Mouse (Mus musculus) MEL (cell line): ENCODE data around the gene 1110051M20Rik.

Source experiments
- CTCF ChIP-seq, 3 experiments: IDR thresholded peaks in 2 of 3; conservative IDR thresholded peaks in 1 of 3; 2 replicates each; pipeline ENCODE4 v1.5.1; 2011 to 2012; ENCODE audit warnings: low read length in 3 of 3, low read depth in 2 of 3, mild to moderate bottlenecking in 2 of 3, improper control_type of control experiment in 1 of 3, inconsistent platforms in 1 of 3, mixed read lengths in 1 of 3, moderate library complexity in 1 of 3; ENCODE audit not compliant: control insufficient read depth in 1 of 3, insufficient read depth in 1 of 3, poor library complexity in 1 of 3, severe bottlenecking in 1 of 3
- ZC3H11A ChIP-seq: IDR thresholded peaks from 2 replicates; pipeline ENCODE4 v1.6.1; 2012; ENCODE audit warnings: low read depth, mild to moderate bottlenecking, inconsistent platforms, low read length, improper control_type of control experiment
- ZKSCAN1 ChIP-seq: IDR thresholded peaks from 2 replicates; pipeline ENCODE4 v1.6.1; 2012; ENCODE audit warnings: low read depth, mild to moderate bottlenecking, inconsistent platforms, low read length, improper control_type of control experiment, moderate library complexity

DNA sequence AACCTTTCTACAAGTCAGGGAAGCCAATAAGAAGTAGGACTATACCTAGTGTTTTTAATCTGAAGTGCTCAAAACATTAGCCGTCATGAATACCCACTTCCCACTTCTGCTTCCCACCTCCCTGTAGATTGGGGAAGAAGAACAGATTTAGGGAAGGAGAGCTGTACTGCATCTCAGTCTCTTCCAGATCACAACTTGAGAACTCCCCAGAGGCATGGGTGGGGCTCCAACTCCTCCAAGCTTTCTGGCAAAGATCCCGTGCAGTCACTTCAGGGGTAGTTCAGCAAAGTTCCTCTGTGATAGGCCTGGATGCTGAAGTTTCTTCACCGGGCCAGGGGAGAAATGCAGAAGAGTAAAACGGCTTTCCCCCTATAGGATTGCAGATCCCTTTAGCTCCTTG, 109.4 kb downstream of the 1110051M20Rik start:
- TF ChIP-seq ZKSCAN1 = no peak
- no peak for TF ChIP-seq CTCF (IDR thresholded peaks at IDR 0.05 in 2 of 3, conservative IDR thresholded peaks at IDR 0.05 in 1 of 3; ENCODE audit: control insufficient read depth in 1 of 3, insufficient read depth in 1 of 3, low read depth in 2 of 3, low read length in 3 of 3, poor library complexity in 1 of 3, severe bottlenecking in 1 of 3)
- no peak for TF ChIP-seq ZC3H11A
